Mouse (Mus musculus): ENCODE data around the gene Olfr961. TPM values are rescaled to one million over a fixed set of nuclear protein-coding genes. Genes with fewer than 3 reads are reported as not detected.

Olfr961 gene
- total and polyA plus RNA-seq, 3 experiments, result not detected

GRCm38 (mm10) chr9:39647382-39647781 lies 2.5 kb downstream of the Olfr961 start:
- Histone ChIP-seq H3K9ac (ENCODE audit: insufficient read depth, low read depth) (no peak overlapping the region), H3K4me2 (ENCODE audit: insufficient read depth, low read depth, poor library complexity, severe bottlenecking) (no peak overlapping the region), H3K27me3 (replicated peaks) (no peaks in the 10 kb centered on the region), H3K36me3 (replicated peaks in 1 of 2; ENCODE audit: control insufficient read depth in 1 of 2, insufficient read depth in 1 of 2, low read length in 1 of 2) (no peaks in the 10 kb centered on the region), H3K4me3 (replicated peaks in 1 of 3; ENCODE audit: low read depth in 2 of 3, low read length in 2 of 3, poor library complexity in 1 of 3) (no peak overlapping the region), H3K79me2 (replicated peaks; ENCODE audit: control insufficient read depth, extremely low read depth, insufficient read depth, poor library complexity, severe bottlenecking) (no peaks in the 10 kb centered on the region), H3K27ac (ENCODE audit: insufficient read depth, low read depth) (no peak overlapping the region), H3K4me1 (ENCODE audit: control insufficient read depth in 1 of 2, insufficient read depth in 2 of 2) (no peaks in the 10 kb centered on the region), H3K9me3 (replicated peaks; ENCODE audit: low read length) (no peaks in the 10 kb centered on the region)
- dilution Hi-C loops (cut with MboI; ENCODE audit: extremely low pct_ligation_motif_present, extremely low pct_unique_long_range_greater_than_20kb, low sequenced_read_pairs), result no loop called here
- in situ Hi-C loops (cut with MboI; ENCODE audit: low pct_ligation_motif_present, low pct_unique_long_range_greater_than_20kb, low sequenced_read_pairs), result no loop called here
- no peak for DNase-seq (ENCODE audit: extremely low read depth)
- TF ChIP-seq MAFK (IDR thresholded peaks at IDR 0.05; ENCODE audit: insufficient replicate concordance, low read length) (no peak), TBP (conservative IDR thresholded peaks at IDR 0.05; ENCODE audit: low read depth, low read length) (no peak)

- Histone ChIP-seq H3K27ac (ENCODE audit: insufficient read depth, low read depth) (no peak overlapping the region), H3K4me3 (replicated peaks in 1 of 3; ENCODE audit: low read depth in 2 of 3, low read length in 2 of 3, poor library complexity in 1 of 3) (no peak overlapping the region), H3K79me2 (replicated peaks; ENCODE audit: control insufficient read depth, extremely low read depth, insufficient read depth, poor library complexity, severe bottlenecking) (no peaks in the 10 kb centered on the region), H3K9ac (ENCODE audit: insufficient read depth, low read depth) (no peak overlapping the region), H3K27me3 (replicated peaks) (no peaks in the 10 kb centered on the region), H3K9me3 (replicated peaks; ENCODE audit: low read length) (no peaks in the 10 kb centered on the region), H3K4me1 (ENCODE audit: control insufficient read depth in 1 of 2, insufficient read depth in 2 of 2) (no peaks in the 10 kb centered on the region), H3K36me3 (replicated peaks in 1 of 2; ENCODE audit: control insufficient read depth in 1 of 2, insufficient read depth in 1 of 2, low read length in 1 of 2) (no peaks in the 10 kb centered on the region), H3K4me2 (ENCODE audit: insufficient read depth, low read depth, poor library complexity, severe bottlenecking) (no peak overlapping the region; the same call in 1 of the 2 replicates)
- TF ChIP-seq MAX (IDR thresholded peaks at IDR 0.05; ENCODE audit: low read length) (no peak), PAX5 (IDR thresholded peaks at IDR 0.05; ENCODE audit: low read length) (no peak), POLR2AphosphoS2 (IDR thresholded peaks at IDR 0.05; ENCODE audit: low read depth, low read length) (no peak), HCFC1 (IDR thresholded peaks at IDR 0.05; ENCODE audit: low read depth, low read length) (no peak), USF2 (conservative IDR thresholded peaks at IDR 0.05; ENCODE audit: low read depth, low read length) (no peak), MAFK (IDR thresholded peaks at IDR 0.05; ENCODE audit: insufficient replicate concordance, low read length) (no peak), NRF1 (IDR thresholded peaks at IDR 0.05; ENCODE audit: low read depth, low read length) (no peak), IRF4 (IDR thresholded peaks at IDR 0.05; ENCODE audit: low read depth, low read length) (no peak), EP300 (IDR thresholded peaks at IDR 0.05; ENCODE audit: low read length) (no peak), MAZ (IDR thresholded peaks at IDR 0.05; ENCODE audit: low read depth, low read length) (no peak), ZMIZ1 (IDR thresholded peaks at IDR 0.05; ENCODE audit: low read depth, low read length) (no peak)
- DNase-seq (ENCODE audit: extremely low read depth), result no peak
- in situ Hi-C loops (cut with MboI; ENCODE audit: low pct_ligation_motif_present, low pct_unique_long_range_greater_than_20kb, low sequenced_read_pairs) (no loop called here), dilution Hi-C loops (cut with MboI; ENCODE audit: extremely low pct_ligation_motif_present, extremely low pct_unique_long_range_greater_than_20kb, low sequenced_read_pairs) (no loop called here)
Observed at GRCm38 (mm10) chr9:39654756-39655396, 10.0 kb downstream of the Olfr961 start.

- Histone ChIP-seq H3K9me3 (replicated peaks; ENCODE audit: low read length) (peaks cover 6% of the 10 kb centered on the region), H3K9ac (ENCODE audit: insufficient read depth, low read depth) (no peak within 1 kb of the TSS), H3K4me2 (ENCODE audit: insufficient read depth, low read depth, poor library complexity, severe bottlenecking) (no peak within 1 kb of the TSS), H3K4me3 (replicated peaks in 1 of 3; ENCODE audit: low read depth in 2 of 3, low read length in 2 of 3, poor library complexity in 1 of 3) (no peak within 1 kb of the TSS), H3K4me1 (ENCODE audit: control insufficient read depth in 1 of 2, insufficient read depth in 2 of 2) (no peaks in the 10 kb centered on the region), H3K27ac (ENCODE audit: insufficient read depth, low read depth) (no peak within 1 kb of the TSS), H3K79me2 (replicated peaks; ENCODE audit: control insufficient read depth, extremely low read depth, insufficient read depth, poor library complexity, severe bottlenecking) (no peaks in the 10 kb centered on the region), H3K36me3 (replicated peaks in 1 of 2; ENCODE audit: control insufficient read depth in 1 of 2, insufficient read depth in 1 of 2, low read length in 1 of 2) (no peaks in the 10 kb centered on the region), H3K27me3 (replicated peaks) (no peaks in the 10 kb centered on the region)
- dilution Hi-C loops (cut with MboI; ENCODE audit: extremely low pct_ligation_motif_present, extremely low pct_unique_long_range_greater_than_20kb, low sequenced_read_pairs), result no loop called here
- no peak for TF ChIP-seq ETS1 (conservative IDR thresholded peaks at IDR 0.05; ENCODE audit: low read depth, low read length)
- no peak for TF ChIP-seq MEF2A (IDR thresholded peaks at IDR 0.05; ENCODE audit: borderline replicate concordance, low read depth, low read length)
- in situ Hi-C loops (cut with MboI; ENCODE audit: low pct_ligation_motif_present, low pct_unique_long_range_greater_than_20kb, low sequenced_read_pairs), result no loop called here
- DNase-seq (ENCODE audit: extremely low read depth), result no peak
Observed at GRCm38 (mm10) chr9:39666905-39667304, 22.0 kb downstream of the Olfr961 start, which contains the start of gene Olfr963. Gene Olfr963 (plus strand): TSS chr9:39667205.
